Mouse (Mus musculus) left cerebral cortex, adult 8-10 months (tissue): ENCODE data around the gene Rap1a. TPM values are rescaled to one million over a fixed set of nuclear protein-coding genes. Genes with fewer than 3 reads are reported as not detected.

ENCODE experiments used
- DNase-seq, 2 experiments: peaks; one replicate each; pipeline ENCODE4 v3.0.0; 2022; ENCODE audit warnings: low spot score in 2 of 2
- total RNA-seq, 4 experiments: library from RNA; stranded (reverse); gene quantifications; 2 replicates each; pipeline ENCODE4 v1.2.4; 2022

The Rap1a gene
- 10 to 100 TPM; 68.6 to 76.2 (median 74.4) TPM for total RNA-seq

GRCm38 (mm10) chr3:105801191-105802166 is at the start of gene Rap1a:
Gene Rap1a, minus strand, starts transcription at chr3:105801336.
- DNase-seq, result peak; percentile 36 to 51

DNA sequence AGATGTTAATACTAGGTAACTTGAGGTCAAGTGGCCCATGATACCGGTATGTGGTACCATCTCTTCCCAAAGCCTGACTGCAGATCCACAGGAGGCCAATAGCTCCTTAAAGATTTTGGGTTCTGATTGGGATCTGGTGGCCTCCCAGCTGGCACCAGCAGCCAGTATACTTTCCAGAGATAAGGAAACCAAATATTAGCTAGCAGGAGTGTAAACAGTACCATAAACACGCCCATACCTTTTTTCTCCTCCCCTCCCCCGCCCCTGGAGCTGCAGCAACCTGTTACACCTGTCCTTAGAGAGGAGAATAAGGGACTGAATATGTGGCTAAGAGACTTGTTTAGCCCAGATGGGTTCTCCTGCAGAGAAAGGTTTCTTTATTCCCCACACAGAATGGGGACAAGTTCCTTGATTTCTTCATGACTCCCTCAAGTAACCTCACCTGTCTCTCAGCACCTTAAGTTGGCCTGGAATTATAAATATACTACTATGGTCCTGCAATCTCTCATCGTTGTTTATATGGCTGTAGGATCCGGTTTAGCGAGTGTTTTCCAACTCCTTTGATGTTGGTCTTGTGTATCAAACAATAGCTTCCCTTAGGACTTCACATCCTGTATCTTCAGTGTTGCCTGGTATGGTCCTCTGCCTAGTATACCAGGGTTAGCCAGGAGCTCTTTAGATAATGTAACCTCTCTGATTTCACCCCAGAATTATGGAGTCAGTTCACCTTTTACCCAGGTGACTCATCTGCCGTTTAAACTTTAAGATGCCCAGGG is 45.3 kb upstream of the Rap1a start:
- no peak for DNase-seq

DNA sequence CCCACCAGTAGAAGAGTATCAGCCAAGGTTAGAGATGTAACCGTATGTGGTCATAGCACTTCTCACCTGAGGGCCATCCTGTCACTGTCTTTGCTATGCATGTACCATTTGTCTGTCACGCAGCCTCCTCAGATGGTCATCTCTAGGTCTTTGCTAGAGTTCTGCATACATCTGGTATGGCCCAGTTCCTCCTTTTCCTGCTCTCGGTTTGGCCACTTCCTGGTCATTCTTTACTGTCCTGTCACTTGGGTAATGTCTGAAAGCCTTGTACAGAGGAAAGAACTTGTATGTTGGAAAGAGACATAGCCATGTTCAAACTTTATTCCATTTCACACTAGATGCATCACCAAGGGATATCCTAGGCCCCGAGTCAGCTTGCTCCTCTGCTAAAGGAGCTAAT is 38.7 kb upstream of the Rap1a start:
- no peak for DNase-seq

- DNase-seq, result no peak
Observed at GRCm38 (mm10) chr3:105838655-105839054, 37.5 kb upstream of the Rap1a start.

GRCm38 (mm10) chr3:105836883-105837282 is 35.7 kb upstream of the Rap1a start:
- DNase-seq, result no peak

- DNase-seq, result no peak
Observed at GRCm38 (mm10) chr3:105835875-105836274, 34.7 kb upstream of the Rap1a start.

- no peak for DNase-seq
Observed at GRCm38 (mm10) chr3:105831584-105831983, 30.4 kb upstream of the Rap1a start.

DNA sequence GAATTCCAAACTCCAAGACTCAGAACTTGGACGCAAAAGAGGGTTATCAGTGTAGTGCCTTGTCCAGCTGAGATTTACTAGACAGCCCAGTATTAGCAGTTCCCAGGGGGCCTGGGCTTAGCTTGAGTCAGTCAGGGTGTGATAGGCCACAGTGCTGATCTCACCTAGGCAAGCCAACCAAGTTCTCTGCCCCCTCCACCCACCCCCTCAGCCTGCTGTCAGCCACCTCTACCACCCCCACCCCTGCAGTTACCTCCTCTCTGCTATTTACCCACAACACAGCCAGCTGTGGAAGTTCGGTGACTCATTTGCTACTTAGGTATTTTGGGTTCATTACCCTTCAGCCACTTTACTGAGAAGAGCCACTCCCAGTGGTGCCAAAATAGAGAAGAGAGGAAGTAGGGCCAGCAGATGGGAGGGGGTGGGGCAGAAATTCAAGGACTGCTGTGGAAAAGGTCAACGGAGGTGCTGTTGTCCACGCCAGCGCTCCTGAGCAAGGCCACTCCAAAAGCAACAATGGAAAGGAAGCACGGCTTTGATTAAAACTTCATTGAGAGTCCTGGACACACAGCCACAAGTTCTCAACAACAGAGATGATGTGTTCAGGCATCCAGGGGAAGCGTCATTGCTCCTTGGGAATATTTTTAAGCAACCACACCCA is 24.5 kb upstream of the Rap1a start:
- DNase-seq, result no peak

- DNase-seq, result no peak
Observed at GRCm38 (mm10) chr3:105824704-105825103, 23.6 kb upstream of the Rap1a start.

DNA sequence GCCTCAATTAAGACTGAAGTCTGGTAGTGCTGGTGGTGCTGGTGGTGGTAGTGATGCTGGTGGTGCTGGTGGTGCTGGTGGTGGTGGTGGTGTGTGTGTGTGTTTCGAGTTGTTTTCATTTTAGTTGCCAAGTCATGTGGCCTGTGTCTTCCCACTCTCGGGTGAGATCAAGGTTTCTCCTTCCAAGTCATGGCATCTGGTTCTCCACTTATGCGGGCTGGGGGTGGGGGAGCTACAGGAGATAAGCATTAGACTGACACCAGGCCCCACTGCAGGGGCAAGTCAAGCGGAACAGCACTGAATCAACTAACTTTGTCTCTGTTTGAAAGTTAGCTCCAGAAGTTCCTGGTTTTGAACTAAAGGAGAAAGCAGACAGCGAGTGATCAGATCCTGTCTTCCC is 23.0 kb upstream of the Rap1a start:
- no peak for DNase-seq

GRCm38 (mm10) chr3:105823609-105824008 is 22.5 kb upstream of the Rap1a start:
- no peak for DNase-seq

- DNase-seq, result no peak
Observed at GRCm38 (mm10) chr3:105821504-105821903, 20.4 kb upstream of the Rap1a start.

DNA sequence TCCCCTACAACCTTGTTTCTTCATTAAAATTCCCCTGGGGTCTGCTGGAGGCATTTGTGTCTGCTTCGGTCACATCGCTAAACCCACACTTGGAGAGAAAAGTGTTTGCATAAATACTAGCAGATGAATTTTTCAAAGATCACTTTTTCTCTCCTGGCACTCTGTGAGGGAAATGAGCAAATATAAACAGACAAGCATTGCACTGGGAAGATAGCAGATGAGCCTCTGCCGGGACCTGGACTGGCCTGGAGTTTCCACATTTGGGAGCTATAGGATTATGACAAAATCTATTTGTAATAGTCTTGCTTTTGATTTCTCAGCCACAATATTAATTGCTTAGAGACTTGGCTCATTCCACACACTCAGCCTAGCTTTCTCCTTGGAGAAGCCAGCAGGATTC is 19.1 kb upstream of the Rap1a start:
- DNase-seq, result no peak

DNA sequence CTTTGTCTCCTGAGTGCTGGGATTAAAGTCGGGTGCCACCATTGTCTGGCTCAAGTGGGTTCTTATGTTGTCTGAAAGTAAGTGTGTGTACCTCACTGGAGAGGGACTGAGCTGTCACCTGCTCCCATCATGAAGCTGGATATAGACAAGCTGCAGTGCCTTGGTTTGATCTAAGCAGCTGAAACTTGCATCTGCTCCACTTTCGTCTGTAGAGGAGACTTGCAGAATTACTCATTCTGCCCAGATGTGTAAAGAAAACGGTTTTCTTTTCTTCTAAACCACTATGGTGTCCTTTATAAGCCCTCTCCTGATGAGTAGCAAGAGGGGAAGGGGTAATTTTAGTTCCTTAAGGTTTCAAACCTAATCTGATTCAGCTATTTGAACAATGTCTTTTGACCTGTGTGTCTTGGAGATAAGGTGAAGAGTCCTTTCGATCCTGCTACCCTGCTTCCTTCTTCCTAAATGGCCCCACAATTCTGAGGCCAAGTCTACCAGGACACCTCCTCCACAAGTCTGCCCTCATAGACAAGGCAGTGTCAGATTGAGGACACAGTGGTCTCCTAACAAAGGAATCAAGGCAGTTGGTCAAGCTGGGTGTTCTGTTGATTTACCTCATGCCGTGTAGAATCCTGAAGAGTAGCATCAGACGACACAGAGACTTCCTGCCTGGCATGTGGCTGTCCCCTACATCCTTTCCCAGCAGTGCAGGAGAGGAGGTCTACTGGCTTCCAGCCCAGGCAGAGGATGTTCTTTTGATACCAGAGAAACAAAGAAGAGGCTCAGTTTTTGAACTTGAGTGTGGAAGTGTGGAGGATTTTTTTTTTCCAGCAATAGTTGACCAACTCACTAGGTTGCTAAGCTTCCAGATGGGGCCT is 17.2 kb upstream of the Rap1a start:
- DNase-seq, result no peak

DNA sequence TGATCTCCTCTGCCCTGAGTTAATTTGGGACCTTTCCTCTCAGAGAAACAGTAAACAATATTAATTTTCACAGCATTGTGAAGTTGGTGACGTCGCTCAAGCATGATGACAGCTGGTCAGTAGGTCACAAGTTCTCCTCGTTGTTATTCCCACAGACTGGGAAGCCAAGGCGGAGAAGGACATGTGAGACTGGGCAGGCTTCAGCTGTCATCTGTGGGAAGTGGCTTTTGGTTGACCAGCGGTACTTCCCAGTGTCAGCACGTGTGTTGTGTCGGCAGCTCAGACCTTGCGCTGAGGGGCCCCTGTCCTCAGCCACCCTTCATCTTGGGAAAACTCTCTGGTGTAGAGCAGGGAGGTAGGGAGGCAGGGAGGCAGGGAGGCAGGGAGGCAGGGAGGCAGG is 15.0 kb upstream of the Rap1a start:
- DNase-seq, result no peak

GRCm38 (mm10) chr3:105815236-105815904 is 14.2 kb upstream of the Rap1a start:
- DNase-seq, result no peak

- no peak for DNase-seq
Observed at GRCm38 (mm10) chr3:105811146-105811545, 10.0 kb upstream of the Rap1a start.

GRCm38 (mm10) chr3:105808179-105809037 is 7.3 kb upstream of the Rap1a start:
- DNase-seq, result no peak

DNA sequence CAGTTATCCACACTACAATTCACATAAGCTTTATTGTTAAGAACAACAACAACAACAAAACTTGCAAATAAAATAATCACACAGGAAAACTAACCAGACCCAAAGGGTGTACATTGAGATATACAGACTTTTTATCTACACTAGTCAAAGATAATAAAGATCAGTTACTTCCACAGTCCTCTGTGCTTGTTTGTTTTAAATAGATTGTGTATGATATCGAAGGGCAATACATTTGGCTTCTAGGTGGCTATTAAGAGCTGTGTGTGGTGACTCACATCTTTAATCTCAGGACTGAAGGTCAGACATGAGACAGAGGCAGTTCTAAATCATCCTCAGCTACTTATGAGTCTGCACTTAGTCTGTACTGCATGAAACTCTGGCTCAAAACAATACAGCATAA is 6.5 kb upstream of the Rap1a start:
- DNase-seq, result no peak
